Mouse (Mus musculus) stomach, postnatal 0 days (tissue): ENCODE measurements around the gene Alx1.

ENCODE experiments used
- CTCF ChIP-seq: IDR thresholded peaks from 2 replicates; pipeline ENCODE4 v1.5.1; 2016; ENCODE audit warnings: antibody characterized with exemption, low read depth, mild to moderate bottlenecking, moderate library complexity
- EP300 ChIP-seq: optimal IDR thresholded peaks from 2 replicates; pipeline ENCODE3; 2016; ENCODE audit warnings: antibody characterized with exemption

DNA sequence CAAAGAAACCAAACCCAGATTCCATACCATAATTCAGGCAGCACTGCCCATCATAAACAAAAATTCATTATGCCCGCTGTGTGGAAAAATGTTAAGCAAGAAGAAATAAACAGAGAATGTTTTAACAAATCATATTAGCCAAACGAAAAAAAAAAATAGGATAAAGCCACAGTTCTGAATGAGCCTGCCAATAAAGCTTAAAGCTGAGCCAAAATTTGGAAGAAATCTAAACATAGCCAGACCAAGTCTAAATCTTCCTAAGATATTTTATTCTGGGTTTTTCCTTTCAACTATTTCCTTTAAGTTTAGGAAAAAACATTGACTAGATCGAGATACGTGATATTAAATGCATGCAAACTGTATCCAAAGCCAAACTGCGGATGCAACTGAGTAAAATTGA is 54.9 kb downstream of the Alx1 start:
- TF ChIP-seq CTCF, result no peak
- TF ChIP-seq EP300, result no peak
